Mouse (Mus musculus) cerebellum, postnatal 14 days (tissue): ENCODE results near the gene Ttf2.

Experiments used
- DNase-seq, 2 experiments: peaks; one replicate each; pipeline ENCODE4 v3.0.0; 2021; ENCODE audit warnings: mixed read lengths in 2 of 2

Ttf2 gene

GRCm38 (mm10) chr3:100969176-100969917 is at the start of gene Ttf2:
Gene Ttf2 (minus strand): TSS chr3:100969663.
- peak; percentile 95 to 96 for DNase-seq

GRCm38 (mm10) chr3:101018494-101018893 is 49.0 kb upstream of the Ttf2 start:
- no peak for DNase-seq

- no peak for DNase-seq
Measured at GRCm38 (mm10) chr3:101016050-101016449, 46.6 kb upstream of the Ttf2 start.

GRCm38 (mm10) chr3:101015254-101015653 is 45.8 kb upstream of the Ttf2 start:
- DNase-seq: no peak

GRCm38 (mm10) chr3:101013536-101013935 is 44.1 kb upstream of the Ttf2 start:
- DNase-seq: no peak

- no peak for DNase-seq
Measured at GRCm38 (mm10) chr3:101013005-101013404, 43.5 kb upstream of the Ttf2 start.

GRCm38 (mm10) chr3:101012597-101012996 is 43.1 kb upstream of the Ttf2 start:
- DNase-seq: no peak

- peak in 1 of 2 experiments; percentile 22 for DNase-seq
Measured at GRCm38 (mm10) chr3:101012131-101012571, 42.7 kb upstream of the Ttf2 start.

- no peak for DNase-seq
Measured at GRCm38 (mm10) chr3:101011203-101011600, 41.7 kb upstream of the Ttf2 start.

GRCm38 (mm10) chr3:101010589-101011202 is 41.2 kb upstream of the Ttf2 start:
- DNase-seq: no peak

- DNase-seq: no peak
Measured at GRCm38 (mm10) chr3:101007112-101007782, 37.8 kb upstream of the Ttf2 start.

- DNase-seq: no peak
Measured at GRCm38 (mm10) chr3:101005392-101005791, 35.9 kb upstream of the Ttf2 start.

GRCm38 (mm10) chr3:101003575-101004356 is 34.3 kb upstream of the Ttf2 start:
- no peak for DNase-seq

GRCm38 (mm10) chr3:100999732-101000131 is 30.3 kb upstream of the Ttf2 start:
- DNase-seq: no peak

- peak; percentile 78 to 84 for DNase-seq
Measured at GRCm38 (mm10) chr3:100998904-100999340, 29.5 kb upstream of the Ttf2 start.

- peak; percentile 26 to 28 for DNase-seq
Measured at GRCm38 (mm10) chr3:100997785-100998570, 28.5 kb upstream of the Ttf2 start.

GRCm38 (mm10) chr3:100994252-100994651 is 24.8 kb upstream of the Ttf2 start:
- DNase-seq: no peak

GRCm38 (mm10) chr3:100993718-100994117 is 24.3 kb upstream of the Ttf2 start:
- DNase-seq: no peak

GRCm38 (mm10) chr3:100993158-100993557 is 23.7 kb upstream of the Ttf2 start:
- DNase-seq: no peak

GRCm38 (mm10) chr3:100990231-100990630 is 20.8 kb upstream of the Ttf2 start:
- no peak for DNase-seq

GRCm38 (mm10) chr3:100989417-100989816 is 20.0 kb upstream of the Ttf2 start:
- peak; percentile 31 to 42 for DNase-seq

GRCm38 (mm10) chr3:100979290-100979689 is 9.8 kb upstream of the Ttf2 start:
- no peak for DNase-seq
